Mouse (Mus musculus) small intestine, adult 2 months (tissue): ENCODE measurements around the gene Hapln3. TPM values are rescaled to one million over a fixed set of nuclear protein-coding genes. Genes with fewer than 3 reads are reported as not detected.

Experiments used
- H3K27ac ChIP-seq: fragments of 200-500 bp; 2 replicates; pipeline ENCODE4 v1.5.1; 2012; ENCODE audit warnings: low read depth, low read length, control low read depth, inconsistent platforms; ENCODE audit not compliant: insufficient read depth
- H3K27me3 ChIP-seq: fragments of 200-500 bp; 2 replicates; pipeline ENCODE4 v1.6.1; 2012; ENCODE audit warnings: mild to moderate bottlenecking, moderate library complexity, low read length, inconsistent platforms; ENCODE audit not compliant: control insufficient read depth, insufficient read depth
- H3K36me3 ChIP-seq: fragments of 200-500 bp; 2 replicates; pipeline ENCODE4 v1.6.1; 2012; ENCODE audit warnings: mild to moderate bottlenecking, low read length, control low read depth, inconsistent platforms; ENCODE audit not compliant: control insufficient read depth, insufficient read depth
- H3K4me1 ChIP-seq: fragments of 200-500 bp; 2 replicates; pipeline ENCODE4 v1.6.1; 2012; ENCODE audit warnings: low read length, inconsistent platforms, mixed read lengths; ENCODE audit not compliant: control insufficient read depth, insufficient read depth, insufficient read length
- H3K4me3 ChIP-seq: fragments of 200-500 bp; 2 replicates; pipeline ENCODE4 v1.5.1; 2012; ENCODE audit warnings: low read depth, mild to moderate bottlenecking, control low read depth, inconsistent platforms, low read length, moderate library complexity
- CTCF ChIP-seq: fragments of 200-500 bp; IDR thresholded peaks from 2 replicates; pipeline ENCODE4 v1.5.1; 2012; ENCODE audit warnings: low read depth, mild to moderate bottlenecking, control low read depth, inconsistent platforms, low read length, moderate library complexity, mixed read lengths; ENCODE audit not compliant: insufficient replicate concordance, insufficient read length; ENCODE audit errors: extremely low read depth
- POLR2A ChIP-seq: fragments of 200-500 bp; IDR thresholded peaks from 2 replicates; pipeline ENCODE4 v1.6.1; 2012; ENCODE audit warnings: low read depth, mild to moderate bottlenecking, control low read depth, inconsistent platforms, low read length, moderate library complexity
- WGBS: fragments of 180-500 bp; shearing (Covaris S2); methylation state at CpG from one replicate; pipeline ENCODE4 v1.1.7; 2018; 5-methylcytosine and 5-hydroxymethylcytosine counted together
- polyA plus RNA-seq: library from polyadenylated mRNA; depleted of rRNA; stranded (reverse); fragments of >200 nt; gene quantifications from 2 replicates; pipeline ENCODE4 v1.2.3, GENCODE M21; 2012; rRNA removed

The Hapln3 gene
- polyA plus RNA-seq, 1 experiment, result 0.10 TPM

- WGBS, result 62% methylated on average over 4 of the region's 4 CpGs
- no peak for TF ChIP-seq POLR2A
- no peak for TF ChIP-seq CTCF
- no peak overlapping the region for H3K27ac ChIP-seq
Measured at GRCm38 (mm10) chr7:79068231-79068630, 62.6 kb downstream of the Hapln3 start.

GRCm38 (mm10) chr7:79067466-79067865, 63.4 kb downstream of the Hapln3 start:
- no peaks in the 10 kb centered on the region for H3K27me3 ChIP-seq
- no peak overlapping the region for H3K27ac ChIP-seq
- WGBS, result 52% methylated on average over 7 of the region's 7 CpGs
- TF ChIP-seq CTCF (no peak), POLR2A (no peak)
- no peaks in the 10 kb centered on the region for H3K4me1 ChIP-seq
- H3K4me3 ChIP-seq, result no peak overlapping the region
- no peaks in the 10 kb centered on the region for H3K36me3 ChIP-seq

More at GRCm38 (mm10) chr7:79068231-79068630, 62.6 kb downstream of the Hapln3 start:
- Histone ChIP-seq H3K4me1 (no peaks in the 10 kb centered on the region), H3K27me3 (no peaks in the 10 kb centered on the region), H3K36me3 (no peaks in the 10 kb centered on the region), H3K4me3 (no peak overlapping the region)

Other genes with a start within 250 kb of the Hapln3 start
- gene Aen, start 235.2 kb downstream of the Hapln3 start, polyA plus RNA-seq, result 7.7 and 8.7 TPM in 2 replicates
- 22.3 and 23.8 TPM in 2 replicates for gene Isg20, start 217.6 kb downstream of the Hapln3 start, polyA plus RNA-seq
- not detected in 2 replicates for gene Acan, start 77.5 kb downstream of the Hapln3 start, polyA plus RNA-seq
- 115 and 166 TPM in 2 replicates for gene Mfge8, start 18.0 kb upstream of the Hapln3 start, polyA plus RNA-seq
- gene Abhd2, start 142.2 kb upstream of the Hapln3 start, polyA plus RNA-seq, result 40.6 and 103 TPM in 2 replicates